Mouse (Mus musculus): ENCODE measurements at regions not wholly inside any gene's neighbourhood (a gene's known extent, or its start where the extent isn't known, plus 50 kb on each side); places are given as distances from the start of the nearest gene placed in this dataset.
A peak's percentile ranks its signal among the peaks of the same experiment; 100 is the strongest.

GRCm38 (mm10) chr15:47386881-47387399 is 6497.8 kb upstream of the Gm7489 start:
- H3K9me3 ChIP-seq (replicated peaks; ENCODE audit: control insufficient read depth, low read length), result no peaks in the 10 kb centered on the region
- WGBS, result 13% methylated on average over 2 of the region's 2 CpGs
- no peaks in the 10 kb centered on the region for H3K27me3 ChIP-seq (replicated peaks; ENCODE audit: control insufficient read depth, insufficient read depth, low read length)
- no peak overlapping the region for H3K4me2 ChIP-seq (ENCODE audit: low read length)
- no peaks in the 10 kb centered on the region for H3K36me3 ChIP-seq (ENCODE audit: control insufficient read depth, insufficient read depth, low read length)
- H3K27ac ChIP-seq (ENCODE audit: low read depth, low read length), result no peak overlapping the region
- H3K4me3 ChIP-seq (ENCODE audit: low read depth, low read length), result no peak overlapping the region
- H3K4me1 ChIP-seq (ENCODE audit: control insufficient read depth, insufficient read depth, low read length), result no peaks in the 10 kb centered on the region
- H3K9ac ChIP-seq (ENCODE audit: low read length), result no peak overlapping the region
- peak; percentile 0 for DNase-seq (ENCODE audit: low spot score)
- ATAC-seq, result peak; percentile 34; the same call in 1 of the 2 replicates
